Mouse (Mus musculus) intestine, embryonic 16.5 days (tissue): ENCODE results near the gene Scyl2. TPM values are rescaled to one million over a fixed set of nuclear protein-coding genes. Genes with fewer than 3 reads are reported as not detected.

ENCODE experiments used
- ATAC-seq: fragments of 200-750 bp; cut with Nextera tagmentation; 2 replicates; pipeline ENCODE4 v1.8.0; 2017; ENCODE audit warnings: moderate TSS enrichment, moderate library complexity
- H3K27ac ChIP-seq: fragments of 300-500 bp; sonication (generic); 2 replicates; pipeline ENCODE4 v1.5.1; 2014; ENCODE audit warnings: mild to moderate bottlenecking, low read length
- H3K27me3 ChIP-seq: fragments of 300-500 bp; sonication (generic); replicated peaks from 2 replicates; pipeline ENCODE4 v1.6.1; 2014; ENCODE audit warnings: low read length, control low read depth, mixed read lengths; ENCODE audit not compliant: control insufficient read depth, insufficient read depth
- H3K36me3 ChIP-seq: fragments of 300-500 bp; sonication (generic); 2 replicates; pipeline ENCODE4 v1.6.1; 2014; ENCODE audit warnings: low read length, control low read depth; ENCODE audit not compliant: control insufficient read depth, insufficient read depth
- H3K4me1 ChIP-seq: fragments of 300-500 bp; sonication (generic); 2 replicates; pipeline ENCODE4 v1.6.1; 2014; ENCODE audit warnings: low read length, control low read depth, mixed read lengths; ENCODE audit not compliant: control insufficient read depth, insufficient read depth
- H3K4me2 ChIP-seq: fragments of 300-500 bp; sonication (generic); 2 replicates; pipeline ENCODE4 v1.6.1; 2014; ENCODE audit warnings: low read depth, low read length, control low read depth
- H3K4me3 ChIP-seq: fragments of 300-500 bp; sonication (generic); 2 replicates; pipeline ENCODE4 v1.5.1; 2014; ENCODE audit warnings: mild to moderate bottlenecking, low read length
- H3K9ac ChIP-seq: fragments of 300-500 bp; sonication (generic); 2 replicates; pipeline ENCODE4 v1.6.1; 2014; ENCODE audit warnings: low read depth, low read length
- H3K9me3 ChIP-seq: fragments of 300-500 bp; sonication (generic); 2 replicates; pipeline ENCODE4 v1.6.1; 2016; ENCODE audit warnings: low read length, control low read depth; ENCODE audit not compliant: control insufficient read depth
- WGBS: fragments of 180-500 bp; shearing (Covaris S2); extraction: QIAGEN DNeasy Blood & Tissue Kit; methylation state at CpG from one replicate; pipeline ENCODE4 v1.1.7; 2014; 5-methylcytosine and 5-hydroxymethylcytosine counted together
- polyA plus RNA-seq: library from polyadenylated mRNA; unstranded; fragments of >200 nt; fragmentation: Nextera tagmentation; extraction: Ambion mirVana; gene quantifications from 2 replicates; pipeline ENCODE4 v1.2.1, GENCODE M21; 2015

The Scyl2 gene
- polyA plus RNA-seq, 1 experiment from 2014 or later: 5.3 TPM

- Histone ChIP-seq H3K27ac (no peak overlapping the region), H3K4me2 (no peak overlapping the region), H3K4me3 (no peak overlapping the region), H3K9me3 (no peaks in the 10 kb centered on the region), H3K9ac (no peak overlapping the region), H3K36me3 (no peaks in the 10 kb centered on the region), H3K27me3 (no peaks in the 10 kb centered on the region), H3K4me1 (peaks cover 3% of the 10 kb centered on the region; the same call in 1 of the 2 replicates)
- WGBS: 98% methylated on average over 1 of the region's 1 CpGs
- no peak for ATAC-seq
These were observed 96.2 kb downstream of the Scyl2 start for GRCm38 (mm10) chr10:89589877-89590276.

Other genes with a start within 250 kb of the Scyl2 start
- 13.1 and 13.6 TPM in 2 replicates for gene Gas2l3, start 242.3 kb downstream of the Scyl2 start, polyA plus RNA-seq
- 84.0 and 108 TPM in 2 replicates for gene Nr1h4, start 152.7 kb downstream of the Scyl2 start, polyA plus RNA-seq
- gene Slc17a8, start 65.0 kb downstream of the Scyl2 start, polyA plus RNA-seq: 0.13 and 0.22 TPM in 2 replicates
- 18.7 and 21.5 TPM in 2 replicates for gene Actr6, start 46.0 kb upstream of the Scyl2 start, polyA plus RNA-seq
- 17.2 and 19.4 TPM in 2 replicates for gene Uhrf1bp1l, start 58.7 kb upstream of the Scyl2 start, polyA plus RNA-seq
- gene Anks1b, start 187.2 kb upstream of the Scyl2 start, polyA plus RNA-seq: 0.71 and 1.2 TPM in 2 replicates